Mouse (Mus musculus) midbrain, embryonic 15.5 days (tissue): ENCODE measurements around the gene Olfr1122. TPM values are rescaled to one million over a fixed set of nuclear protein-coding genes. Genes with fewer than 3 reads are reported as not detected.

Source experiments
- polyA plus RNA-seq: library from polyadenylated mRNA; unstranded; fragments of >200 nt; fragmentation: Nextera tagmentation; extraction: Ambion mirVana; gene quantifications from 2 replicates; pipeline ENCODE4 v1.2.1, GENCODE M21; 2015

The Olfr1122 gene
- polyA plus RNA-seq, 1 experiment from 2014 or later = not detected

Other genes starting within 250 kb of the Olfr1122 start
- not detected in 2 replicates for gene Olfr1110, start 245.5 kb upstream of the Olfr1122 start, polyA plus RNA-seq
- gene Olfr1111, start 233.2 kb upstream of the Olfr1122 start, polyA plus RNA-seq = not detected in 2 replicates
- gene Olfr1112, start 198.1 kb upstream of the Olfr1122 start, polyA plus RNA-seq = not detected in 2 replicates
- not detected in 2 replicates for gene Olfr1113, start 176.9 kb upstream of the Olfr1122 start, polyA plus RNA-seq
- gene Olfr1115, start 137.8 kb upstream of the Olfr1122 start, polyA plus RNA-seq = not detected in 2 replicates
- not detected in 2 replicates for gene Olfr1116, start 118.3 kb upstream of the Olfr1122 start, polyA plus RNA-seq
- gene Olfr1118, start 78.3 kb upstream of the Olfr1122 start, polyA plus RNA-seq = not detected in 2 replicates
- gene Olfr1120, start 31.0 kb upstream of the Olfr1122 start, polyA plus RNA-seq = not detected in 2 replicates
- gene Olfr1121, start 16.0 kb upstream of the Olfr1122 start, polyA plus RNA-seq = not detected in 2 replicates
- not detected in 2 replicates for gene Olfr1123, start 30.8 kb downstream of the Olfr1122 start, polyA plus RNA-seq
- gene Olfr1124, start 44.4 kb downstream of the Olfr1122 start, polyA plus RNA-seq = not detected in 2 replicates
- gene Olfr1126, start 68.1 kb downstream of the Olfr1122 start, polyA plus RNA-seq = not detected in 2 replicates
- gene Pramel7, start 111.2 kb downstream of the Olfr1122 start, polyA plus RNA-seq = not detected in 2 replicates
- not detected in 2 replicates for gene Pramel6, start 120.7 kb downstream of the Olfr1122 start, polyA plus RNA-seq
- gene Olfr153, start 145.9 kb downstream of the Olfr1122 start, polyA plus RNA-seq = not detected in 2 replicates
- not detected in 2 replicates for gene Olfr1128, start 159.7 kb downstream of the Olfr1122 start, polyA plus RNA-seq
- not detected in 2 replicates for gene Olfr1129, start 188.1 kb downstream of the Olfr1122 start, polyA plus RNA-seq
- not detected in 2 replicates for gene Olfr1130, start 220.4 kb downstream of the Olfr1122 start, polyA plus RNA-seq
- not detected in 2 replicates for gene Olfr1131, start 241.3 kb downstream of the Olfr1122 start, polyA plus RNA-seq